Mouse (Mus musculus): ENCODE results near the gene Nell2.

GRCm38 (mm10) chr15:95209186-95209585, 319.2 kb downstream of the Nell2 start:
- TF ChIP-seq CTCF (IDR thresholded peaks at IDR 0.05; ENCODE audit: extremely low read depth, insufficient read depth, low read length) = no peak
- TF ChIP-seq POLR2A (IDR thresholded peaks at IDR 0.05; ENCODE audit: extremely low read depth, insufficient read depth, low read length) = no peak

All from cortical plate, adult 2 months (tissue).